Mouse (Mus musculus): Measurements from ENCODE around the gene Ccm2.

Gene Ccm2

DNA sequence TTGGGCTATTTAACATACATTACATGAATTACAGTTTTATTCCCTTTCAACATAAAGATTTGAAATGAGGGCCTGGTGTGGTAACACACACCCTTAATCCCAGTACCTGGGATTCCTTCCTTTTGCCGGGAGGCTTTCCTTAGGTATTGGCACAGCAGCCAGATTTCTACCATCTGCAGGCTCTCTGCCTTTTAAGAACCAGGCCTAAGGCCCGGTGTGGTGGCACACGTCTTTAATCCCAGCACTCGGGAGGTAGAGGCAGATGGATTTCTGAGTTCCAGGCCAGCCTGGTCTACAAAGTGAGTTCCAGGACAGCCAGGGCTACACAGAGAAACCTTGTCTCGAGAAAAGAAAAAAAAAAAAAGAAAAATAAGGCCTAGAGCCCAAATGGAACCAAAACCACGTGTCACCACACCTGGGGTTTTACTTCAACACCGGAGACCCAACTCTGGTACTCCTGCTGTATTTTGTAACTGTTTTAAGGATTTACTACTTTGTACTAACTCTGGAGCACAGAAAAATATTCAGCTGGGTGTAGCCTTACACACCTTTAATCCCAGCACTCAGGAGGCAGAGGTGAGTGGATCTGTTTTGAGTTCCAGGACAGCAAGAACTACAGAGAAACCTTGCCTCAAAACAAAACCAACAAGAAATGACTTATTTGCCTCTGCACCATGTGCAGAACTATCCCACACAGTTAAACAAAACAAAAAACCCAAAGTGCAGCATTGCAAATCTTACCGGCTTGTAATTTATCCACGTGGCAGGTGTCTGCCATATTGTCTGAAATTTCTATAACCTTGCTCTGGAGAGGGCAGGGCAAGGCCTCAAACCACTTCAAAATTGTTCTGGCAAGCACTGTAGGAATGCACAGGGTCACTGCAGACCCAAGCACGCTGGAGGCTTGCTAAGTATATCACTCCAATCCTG is 19.2 kb upstream of the Ccm2 start:
- in situ Hi-C loops (cut with MboI; ENCODE audit: low pct_unique_long_range_greater_than_20kb in 1 of 2, low sequenced_read_pairs in 2 of 2, unreplicated experiment in 1 of 2) = no loop called here

- in situ Hi-C loops (cut with MboI; ENCODE audit: low pct_unique_long_range_greater_than_20kb in 1 of 2, low sequenced_read_pairs in 2 of 2, unreplicated experiment in 1 of 2) = no loop called here
Measured at GRCm38 (mm10) chr11:6528186-6529006, 18.3 kb upstream of the Ccm2 start.

DNA sequence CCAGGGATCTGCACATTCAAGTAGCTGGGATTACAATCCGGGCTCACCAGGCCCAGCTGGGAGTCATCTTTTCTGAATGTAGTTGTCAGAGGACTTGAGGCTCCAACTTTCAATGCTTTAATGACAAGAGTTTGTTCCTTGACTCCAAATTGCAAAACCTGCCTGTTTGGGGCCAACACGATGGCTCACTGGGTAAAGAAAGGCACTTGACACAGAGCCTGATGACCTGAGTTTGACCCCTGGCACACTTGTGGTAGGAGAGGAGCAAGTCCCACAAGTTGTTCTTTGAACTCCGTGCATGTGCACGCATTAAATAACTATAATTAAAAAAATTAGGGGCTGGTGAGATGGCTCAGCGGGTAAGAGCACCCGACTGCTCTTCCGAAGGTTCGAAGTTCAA is 16.7 kb upstream of the Ccm2 start:
- in situ Hi-C loops (cut with MboI; ENCODE audit: low pct_unique_long_range_greater_than_20kb in 1 of 2, low sequenced_read_pairs in 2 of 2, unreplicated experiment in 1 of 2) = no loop called here

DNA sequence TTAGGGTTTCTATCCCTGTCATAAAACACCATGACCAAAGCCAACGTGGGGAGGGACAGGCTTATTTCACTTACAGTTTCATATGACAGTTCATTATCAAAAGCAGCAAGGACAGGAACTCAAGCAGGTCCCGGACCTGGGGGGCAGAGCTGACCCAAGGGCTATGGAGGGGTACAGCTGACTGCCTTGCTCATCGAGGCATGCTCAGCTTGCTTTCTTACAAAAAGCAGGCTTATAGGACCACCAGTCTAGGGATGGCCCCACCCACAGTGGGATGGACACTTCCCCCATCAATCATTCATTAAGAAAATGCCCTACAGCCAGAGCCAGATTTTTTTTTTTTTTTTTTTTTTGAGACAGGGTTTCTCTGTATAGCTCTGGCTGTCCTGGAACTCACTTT is 15.9 kb upstream of the Ccm2 start:
- in situ Hi-C loops (cut with MboI; ENCODE audit: low pct_unique_long_range_greater_than_20kb in 1 of 2, low sequenced_read_pairs in 2 of 2, unreplicated experiment in 1 of 2) = no loop called here

- in situ Hi-C loops (cut with MboI; ENCODE audit: low pct_unique_long_range_greater_than_20kb in 1 of 2, low sequenced_read_pairs in 2 of 2, unreplicated experiment in 1 of 2) = no loop called here
Measured at GRCm38 (mm10) chr11:6544683-6545082, 2.0 kb upstream of the Ccm2 start.

DNA sequence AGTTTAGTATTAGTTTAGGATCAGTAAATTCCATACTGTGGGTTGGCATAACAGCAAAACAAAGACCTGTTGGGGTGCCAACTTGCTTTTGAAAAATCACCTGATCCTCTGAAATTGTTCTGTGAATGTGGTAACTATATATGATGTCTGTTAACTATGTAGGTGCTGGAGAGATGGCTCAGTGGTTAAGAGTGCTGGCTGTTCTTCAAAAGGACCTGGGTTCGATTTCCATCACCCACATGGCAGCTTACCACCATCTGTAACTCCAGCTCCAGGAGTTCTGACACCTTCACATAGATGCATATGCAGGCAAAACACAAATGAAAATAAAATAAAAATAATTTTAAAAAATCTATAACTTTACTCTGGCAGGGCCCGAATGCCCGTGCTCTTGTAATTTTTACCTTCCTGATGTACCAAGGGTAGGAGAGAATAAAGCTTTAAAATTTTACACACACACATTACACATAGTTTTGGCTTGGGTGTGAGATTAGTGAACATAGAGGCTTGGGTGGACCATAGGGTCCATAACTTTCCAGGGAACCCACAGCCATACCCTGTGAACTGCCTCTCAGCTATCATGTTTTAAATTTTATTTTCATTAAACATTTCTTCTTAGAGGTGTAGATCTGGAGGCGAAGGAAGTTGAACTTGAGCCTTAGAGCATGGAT is 1.4 kb upstream of the Ccm2 start:
- in situ Hi-C loops (cut with MboI; ENCODE audit: low pct_unique_long_range_greater_than_20kb in 1 of 2, low sequenced_read_pairs in 2 of 2, unreplicated experiment in 1 of 2) = no loop called here

DNA sequence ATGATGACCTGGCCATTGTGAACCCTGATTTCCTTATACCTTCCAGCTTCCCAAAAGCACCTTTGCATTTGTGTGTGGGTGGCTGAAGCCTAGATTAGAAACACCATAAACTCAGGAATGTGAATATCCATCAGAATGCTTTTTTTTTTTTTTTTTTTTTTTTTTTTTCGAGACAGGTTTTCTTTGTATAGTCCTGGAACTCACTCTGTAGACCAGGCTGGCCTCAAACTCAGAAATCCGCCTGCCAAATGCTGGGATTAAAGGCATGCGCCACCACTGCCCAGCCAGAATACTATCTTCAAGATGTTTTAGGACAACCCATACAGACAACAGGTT is 862 bp upstream of the Ccm2 start:
- in situ Hi-C loops (cut with MboI; ENCODE audit: low pct_unique_long_range_greater_than_20kb in 1 of 2, low sequenced_read_pairs in 2 of 2, unreplicated experiment in 1 of 2) = no loop called here

- in situ Hi-C loops (cut with MboI; ENCODE audit: low pct_unique_long_range_greater_than_20kb in 1 of 2, low sequenced_read_pairs in 2 of 2, unreplicated experiment in 1 of 2) = no loop called here
Measured at GRCm38 (mm10) chr11:6547037-6547680, 472 bp downstream of the Ccm2 start.

DNA sequence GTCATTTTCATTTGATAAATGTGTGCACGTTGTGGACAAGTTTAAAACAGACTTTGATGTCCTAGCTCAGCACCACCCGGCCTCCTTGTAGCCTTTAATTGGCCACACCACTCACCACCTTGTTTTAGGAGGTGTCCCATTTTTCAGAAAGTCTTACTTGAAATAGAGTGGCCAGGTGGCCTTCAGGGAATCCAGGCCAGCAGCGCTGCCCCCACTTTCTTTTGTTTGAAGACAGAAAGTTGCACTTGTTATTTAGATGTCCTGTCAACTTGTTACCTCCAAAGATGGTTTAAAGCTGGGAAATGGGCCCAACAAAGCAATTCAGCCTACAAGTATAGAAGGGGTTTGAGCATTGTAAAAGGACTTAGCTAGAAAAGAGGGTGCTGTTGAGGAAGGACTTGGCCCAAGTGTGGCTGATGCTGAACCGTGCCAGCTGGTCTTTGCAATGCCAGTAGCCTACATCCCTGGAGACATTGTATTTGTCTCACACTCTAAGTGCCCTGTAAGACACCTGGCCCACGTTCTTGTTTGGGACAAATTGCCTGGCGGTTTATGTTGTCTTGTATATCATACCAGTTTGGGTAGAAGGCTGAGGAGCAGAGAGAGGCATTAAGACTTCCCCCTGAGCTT is 1.1 kb downstream of the Ccm2 start:
- in situ Hi-C loops (cut with MboI; ENCODE audit: low pct_unique_long_range_greater_than_20kb in 1 of 2, low sequenced_read_pairs in 2 of 2, unreplicated experiment in 1 of 2) = no loop called here

GRCm38 (mm10) chr11:6549770-6550169 is 3.1 kb downstream of the Ccm2 start:
- in situ Hi-C loops (cut with MboI; ENCODE audit: low pct_unique_long_range_greater_than_20kb in 1 of 2, low sequenced_read_pairs in 2 of 2, unreplicated experiment in 1 of 2) = no loop called here

GRCm38 (mm10) chr11:6550201-6550600 is 3.5 kb downstream of the Ccm2 start:
- in situ Hi-C loops (cut with MboI; ENCODE audit: low pct_unique_long_range_greater_than_20kb in 1 of 2, low sequenced_read_pairs in 2 of 2, unreplicated experiment in 1 of 2) = no loop called here

GRCm38 (mm10) chr11:6558234-6558633 is 11.5 kb downstream of the Ccm2 start:
- in situ Hi-C loops (cut with MboI; ENCODE audit: low pct_unique_long_range_greater_than_20kb in 1 of 2, low sequenced_read_pairs in 2 of 2, unreplicated experiment in 1 of 2) = no loop called here

GRCm38 (mm10) chr11:6559996-6560395 is 13.3 kb downstream of the Ccm2 start:
- in situ Hi-C loops (cut with MboI; ENCODE audit: low pct_unique_long_range_greater_than_20kb in 1 of 2, low sequenced_read_pairs in 2 of 2, unreplicated experiment in 1 of 2) = no loop called here

DNA sequence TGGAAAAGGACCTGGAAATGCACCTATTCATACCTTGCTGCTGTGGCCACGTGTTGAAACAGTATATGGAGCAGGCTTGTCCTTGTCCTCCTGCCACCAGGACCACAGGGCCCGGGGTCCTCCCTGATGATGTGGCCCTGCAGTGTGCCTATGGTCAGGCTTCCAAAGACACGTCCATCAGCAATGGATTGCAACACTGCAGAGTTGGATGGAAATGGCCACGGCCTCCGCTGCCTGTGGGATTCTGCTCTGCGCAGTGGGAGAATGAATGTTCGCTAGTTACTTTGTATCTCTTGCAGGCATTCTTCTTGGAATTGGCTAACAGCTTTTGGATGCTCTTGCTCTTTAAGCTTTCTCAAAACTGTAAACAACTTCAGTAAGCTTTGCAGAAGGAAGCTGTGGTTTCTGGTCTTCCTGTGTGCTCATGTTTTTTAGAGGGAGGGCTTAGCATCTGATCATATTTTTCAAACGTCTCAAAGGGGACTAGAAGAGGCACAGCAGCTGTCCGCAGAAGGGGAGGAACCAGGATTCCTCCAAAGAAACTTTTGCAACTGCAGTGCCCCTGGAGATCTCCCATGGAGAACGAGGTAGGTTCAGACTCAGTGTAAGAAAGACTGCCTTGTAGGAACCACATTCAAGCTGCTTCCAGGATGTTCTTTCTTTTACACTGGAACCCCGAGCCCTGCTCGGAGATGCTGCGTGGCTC is 14.1 kb downstream of the Ccm2 start:
- in situ Hi-C loops (cut with MboI; ENCODE audit: low pct_unique_long_range_greater_than_20kb in 1 of 2, low sequenced_read_pairs in 2 of 2, unreplicated experiment in 1 of 2) = no loop called here

- in situ Hi-C loops (cut with MboI; ENCODE audit: low pct_unique_long_range_greater_than_20kb in 1 of 2, low sequenced_read_pairs in 2 of 2, unreplicated experiment in 1 of 2) = no loop called here
Measured at GRCm38 (mm10) chr11:6561474-6561873, 14.8 kb downstream of the Ccm2 start.

- in situ Hi-C loops (cut with MboI; ENCODE audit: low pct_unique_long_range_greater_than_20kb in 1 of 2, low sequenced_read_pairs in 2 of 2, unreplicated experiment in 1 of 2) = no loop called here
Measured at GRCm38 (mm10) chr11:6562359-6562758, 15.7 kb downstream of the Ccm2 start.

- in situ Hi-C loops (cut with MboI; ENCODE audit: low pct_unique_long_range_greater_than_20kb in 1 of 2, low sequenced_read_pairs in 2 of 2, unreplicated experiment in 1 of 2) = no loop called here
Measured at GRCm38 (mm10) chr11:6563201-6563600, 16.5 kb downstream of the Ccm2 start.

GRCm38 (mm10) chr11:6566496-6566895 is 19.8 kb downstream of the Ccm2 start:
- in situ Hi-C loops (cut with MboI; ENCODE audit: low pct_unique_long_range_greater_than_20kb in 1 of 2, low sequenced_read_pairs in 2 of 2, unreplicated experiment in 1 of 2) = no loop called here

Data from mouse embryonic stem cell (cell line).